Mouse (Mus musculus) liver (tissue): ENCODE data around the gene Alk.

Experiments used
- DNase-seq: peaks from one replicate; pipeline ENCODE4 v3.0.0-alpha.2; 2020; ENCODE audit warnings: mixed read lengths

Gene Alk

DNA sequence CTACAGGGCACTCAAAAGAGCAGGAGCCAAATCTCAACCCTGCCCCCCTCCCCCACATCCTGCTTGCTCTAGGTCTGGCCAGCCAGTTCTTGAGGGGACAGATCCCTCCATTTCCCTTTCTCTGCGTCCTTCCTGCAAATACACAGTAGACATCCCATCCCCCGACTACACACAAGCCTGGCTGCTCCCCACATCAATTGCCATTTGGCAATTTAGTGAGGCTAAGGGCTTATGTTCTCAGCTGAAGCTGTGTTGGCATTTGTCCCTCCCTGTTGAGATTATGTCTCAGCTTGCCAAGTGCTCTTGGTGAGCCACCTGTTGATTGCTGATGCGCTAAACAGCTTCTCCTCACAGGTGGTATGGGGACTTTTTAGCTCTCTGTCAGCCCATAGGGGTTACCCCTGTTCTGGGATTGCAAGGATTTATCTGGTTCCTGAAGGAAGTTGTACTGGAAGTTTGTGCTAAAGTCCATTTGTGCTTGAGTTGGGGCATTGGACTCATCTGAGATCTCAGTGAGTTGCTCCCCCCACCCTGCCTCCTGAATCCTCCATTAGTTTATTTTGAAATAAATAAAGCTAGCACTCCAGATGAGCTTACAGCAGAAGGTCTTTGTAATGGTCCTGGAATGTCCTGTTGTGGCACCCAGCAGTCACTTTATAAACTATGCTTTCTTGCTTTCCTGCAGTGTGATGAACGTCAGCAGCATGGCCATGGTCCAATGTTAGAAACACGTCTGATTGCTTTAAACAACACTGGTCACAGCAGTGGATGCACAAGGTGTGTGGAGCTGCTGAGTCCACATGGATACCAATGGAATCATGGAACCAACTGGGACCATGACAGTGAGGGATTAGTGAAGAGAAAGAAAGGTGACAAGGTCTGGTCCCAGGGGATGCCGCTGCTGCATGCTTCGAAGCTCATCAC is 353.7 kb downstream of the Alk start:
- DNase-seq, result no peak

- DNase-seq, result no peak
These were observed 362.4 kb downstream of the Alk start for GRCm38 (mm10) chr17:72242036-72242435.

- DNase-seq, result no peak
These were observed 367.1 kb downstream of the Alk start for GRCm38 (mm10) chr17:72237315-72237714.

DNA sequence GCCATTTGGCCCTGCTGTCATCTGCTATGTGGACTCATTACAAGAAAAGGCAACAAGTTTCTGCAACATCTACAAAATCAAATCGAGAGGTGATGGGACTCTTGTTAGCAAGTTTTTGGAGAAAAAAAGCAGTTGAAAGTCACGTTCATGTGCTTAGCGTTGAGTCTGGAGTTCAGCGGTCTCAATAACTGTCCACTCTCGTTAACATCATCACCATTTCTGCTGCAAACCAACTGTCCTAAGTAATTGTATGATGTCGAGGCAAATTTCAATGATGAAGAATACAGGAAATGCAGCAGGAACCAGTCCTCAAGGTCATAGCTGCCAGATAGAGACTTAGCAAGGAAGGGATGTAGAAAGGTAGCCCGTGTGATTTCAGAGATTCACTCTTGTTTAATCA is 373.5 kb downstream of the Alk start:
- no peak for DNase-seq

- DNase-seq, result no peak
These were observed 385.6 kb downstream of the Alk start for GRCm38 (mm10) chr17:72218816-72219215.

DNA sequence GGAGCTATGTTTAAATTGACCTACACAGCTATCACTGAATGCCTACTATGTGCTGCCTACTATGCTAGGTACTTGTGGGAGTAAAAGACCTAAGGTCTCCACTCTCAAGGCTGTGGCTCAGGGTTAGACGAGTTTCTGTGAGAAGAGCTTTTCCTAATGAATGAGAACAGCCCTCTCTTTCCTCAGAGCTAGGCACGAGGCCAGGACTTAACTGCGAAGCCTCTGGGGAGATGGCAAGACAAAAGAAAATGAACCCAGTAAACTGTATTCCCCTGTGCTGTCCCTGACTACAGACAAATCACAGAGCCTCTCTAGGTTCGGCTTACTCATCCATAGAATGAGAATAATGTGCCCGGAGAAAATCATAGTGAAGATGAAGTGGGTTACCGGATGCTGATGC is 406.9 kb downstream of the Alk start:
- DNase-seq, result no peak

- no peak for DNase-seq
These were observed 409.3 kb downstream of the Alk start for GRCm38 (mm10) chr17:72194976-72195650.

DNA sequence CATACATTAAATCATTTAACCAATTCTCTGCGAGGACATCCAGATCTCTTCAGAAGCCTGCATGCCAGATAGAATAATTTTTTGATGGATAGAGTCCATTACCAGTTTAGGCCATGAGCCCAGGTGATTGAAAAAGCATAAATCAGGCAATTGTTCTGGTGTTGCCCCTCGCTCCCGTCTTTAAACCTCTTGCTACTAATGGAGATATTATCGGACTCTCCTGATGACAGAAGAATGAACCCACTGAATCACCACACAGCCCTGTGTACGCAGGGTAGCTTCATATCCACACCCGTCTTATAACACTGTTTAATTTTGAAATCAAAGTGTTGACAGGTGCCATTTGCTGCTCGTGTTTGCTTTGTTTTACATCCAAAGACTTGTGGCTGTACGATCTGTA is 413.9 kb downstream of the Alk start:
- DNase-seq, result no peak

GRCm38 (mm10) chr17:72187026-72187425 is 417.4 kb downstream of the Alk start:
- no peak for DNase-seq

GRCm38 (mm10) chr17:72182414-72182813 is 422.0 kb downstream of the Alk start:
- DNase-seq, result no peak

- DNase-seq, result no peak
These were observed 424.2 kb downstream of the Alk start for GRCm38 (mm10) chr17:72180200-72180599.

- no peak for DNase-seq
These were observed 424.7 kb downstream of the Alk start for GRCm38 (mm10) chr17:72179722-72180140.

GRCm38 (mm10) chr17:72173778-72174177 is 430.6 kb downstream of the Alk start:
- no peak for DNase-seq

- DNase-seq, result no peak
These were observed 436.3 kb downstream of the Alk start for GRCm38 (mm10) chr17:72168152-72168551.

DNA sequence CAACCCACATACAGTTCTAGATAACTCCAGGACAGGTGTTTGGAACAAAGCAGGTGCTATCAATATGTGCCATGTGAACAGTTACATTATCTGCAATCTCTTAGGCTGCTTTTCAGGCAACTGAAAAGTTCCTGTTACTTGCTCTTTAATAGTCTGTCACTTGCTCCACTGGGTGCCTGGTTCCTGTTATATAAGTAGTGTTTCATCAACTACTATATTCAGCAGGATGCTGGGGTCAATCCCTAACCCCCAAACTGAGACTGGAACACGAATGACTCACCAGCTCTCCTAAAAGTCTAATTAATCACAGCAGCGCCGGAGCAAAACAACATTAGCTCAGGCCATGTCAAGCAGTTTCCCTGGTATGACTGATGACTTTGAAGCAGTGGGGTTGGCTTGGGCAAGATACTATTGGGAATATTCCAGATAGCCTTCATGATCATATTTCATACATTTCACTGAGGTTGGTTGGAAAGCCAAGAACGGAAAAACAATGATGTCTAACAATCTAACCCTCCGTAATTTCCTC is 445.5 kb downstream of the Alk start:
- DNase-seq, result no peak

- no peak for DNase-seq
These were observed 446.4 kb downstream of the Alk start for GRCm38 (mm10) chr17:72157830-72158629.

DNA sequence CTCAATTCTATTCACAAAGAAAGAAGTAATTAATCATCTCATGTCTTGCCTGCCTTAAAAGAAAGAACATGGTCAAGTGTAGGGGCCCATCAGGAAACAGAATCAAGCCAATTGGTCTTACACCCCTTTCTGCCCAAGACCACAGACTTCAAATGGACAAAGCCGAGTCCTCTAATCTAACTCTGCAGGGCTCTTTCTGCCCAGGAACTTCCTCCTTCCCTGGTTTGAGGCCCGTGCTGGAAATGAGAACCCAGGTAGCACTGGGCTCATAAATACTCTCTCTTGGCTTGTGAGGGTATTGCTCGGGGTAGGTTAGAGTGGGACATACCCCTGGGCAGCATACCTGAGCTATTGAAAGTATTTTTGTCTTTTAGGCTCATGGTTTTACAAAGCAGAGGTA is 451.4 kb downstream of the Alk start:
- DNase-seq, result no peak

DNA sequence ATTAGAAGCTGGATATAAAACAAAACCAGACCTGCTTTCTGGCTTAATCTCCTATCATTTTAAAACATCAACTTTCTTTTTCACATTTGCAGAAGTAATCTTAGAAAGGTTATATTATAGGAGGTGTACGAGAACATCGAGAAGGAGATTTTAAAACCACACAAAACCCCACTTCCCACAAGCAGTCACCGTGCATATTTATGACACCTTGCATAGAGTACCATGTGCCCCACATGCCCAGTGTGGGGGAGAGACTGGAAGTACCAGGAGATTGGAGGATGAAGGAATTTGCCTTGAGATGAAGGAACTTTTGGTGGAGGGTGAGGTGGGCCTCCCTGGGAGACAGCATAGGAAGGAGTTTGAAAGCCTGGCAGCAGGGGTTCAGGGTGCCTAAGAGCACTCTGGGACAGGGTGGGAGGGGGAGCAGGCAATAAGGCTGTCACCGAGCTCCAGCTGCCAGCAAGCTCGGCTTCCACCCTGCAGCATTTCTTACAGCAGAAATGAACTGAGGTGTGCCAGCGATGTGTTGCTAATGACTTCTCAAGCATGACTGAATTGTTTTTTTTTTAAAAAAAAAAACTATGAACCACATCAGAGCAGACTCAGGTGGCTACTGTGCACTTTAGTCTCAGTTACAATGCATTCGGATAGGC is 459.4 kb downstream of the Alk start:
- no peak for DNase-seq

- no peak for DNase-seq
These were observed 460.0 kb downstream of the Alk start for GRCm38 (mm10) chr17:72144461-72144860.

GRCm38 (mm10) chr17:72132140-72132911 is 472.1 kb downstream of the Alk start:
- no peak for DNase-seq

DNA sequence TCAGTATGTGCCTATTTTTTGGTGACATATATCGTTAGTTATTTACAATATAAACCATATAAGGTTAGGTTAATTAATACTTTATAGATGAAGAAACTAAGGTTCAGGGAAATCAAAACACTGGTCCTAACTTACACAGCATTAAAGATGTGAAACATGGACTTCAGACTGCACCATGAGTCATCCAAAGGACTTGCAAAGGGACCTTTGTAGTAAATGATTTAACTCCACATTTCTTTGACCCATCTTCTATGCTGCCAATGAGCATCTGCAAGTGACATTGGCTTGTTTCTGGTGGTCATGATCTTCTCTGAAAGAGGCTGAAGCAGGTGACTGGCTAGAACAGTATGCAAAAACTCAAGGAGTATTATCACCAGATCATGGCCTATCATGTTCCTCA is 482.8 kb downstream of the Alk start:
- no peak for DNase-seq

- DNase-seq, result no peak
These were observed 484.1 kb downstream of the Alk start for GRCm38 (mm10) chr17:72120278-72120677.
